Mouse (Mus musculus) CD4-positive, CD25-positive, alpha-beta regulatory T cell, adult 2 months (primary cell): ENCODE data around the gene Opa3.
A peak's percentile ranks its signal among the peaks of the same experiment; 100 is the strongest.

Source experiments
- DNase-seq: peaks from one replicate; pipeline ENCODE4 v3.0.0-alpha.2; 2012; ENCODE audit warnings: low read depth, low spot score

Gene Opa3

DNA sequence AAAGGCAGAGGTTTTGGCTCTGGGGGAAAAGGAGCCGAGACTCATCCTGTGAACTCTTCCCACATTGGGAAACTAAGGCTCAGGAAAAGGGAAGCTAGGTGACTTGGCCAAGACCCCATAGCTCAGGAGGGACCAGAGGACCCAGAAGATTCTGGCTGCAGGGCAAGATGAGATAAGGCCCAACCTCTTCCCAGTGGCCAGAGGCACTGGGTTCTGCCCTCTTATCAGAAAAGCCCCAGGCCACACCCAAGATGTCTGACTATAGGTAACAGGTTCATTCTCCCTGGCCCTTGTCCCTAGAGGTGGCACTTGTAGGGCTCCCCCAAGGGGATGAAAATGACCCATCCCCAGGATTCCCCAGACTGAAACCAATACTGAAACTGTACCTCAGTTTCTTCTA is 18.7 kb downstream of the Opa3 start:
- DNase-seq = no peak

- DNase-seq = no peak
Measured at GRCm38 (mm10) chr7:19247511-19247910, 19.4 kb downstream of the Opa3 start.

GRCm38 (mm10) chr7:19252078-19252477 is 23.9 kb downstream of the Opa3 start:
- no peak for DNase-seq

DNA sequence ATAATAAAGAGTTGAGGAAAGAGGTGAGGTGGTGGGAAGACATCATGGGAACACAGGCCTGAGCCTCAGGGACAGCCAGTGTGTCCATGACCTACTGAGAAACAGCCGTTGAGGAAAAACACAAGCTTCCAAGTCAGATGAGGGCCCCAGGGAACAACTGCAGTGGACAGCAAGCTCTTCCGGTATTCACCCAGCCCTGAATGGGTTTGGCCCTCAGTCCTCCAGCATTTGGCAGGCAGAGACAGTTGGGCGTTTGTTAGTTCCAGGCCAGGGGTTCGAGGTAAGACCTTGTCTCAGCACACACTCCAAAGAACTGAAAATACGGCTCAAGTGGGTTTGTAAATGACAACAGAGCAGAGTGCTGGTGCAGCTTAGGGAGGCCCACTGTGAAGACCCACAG is 25.3 kb downstream of the Opa3 start:
- DNase-seq = no peak

DNA sequence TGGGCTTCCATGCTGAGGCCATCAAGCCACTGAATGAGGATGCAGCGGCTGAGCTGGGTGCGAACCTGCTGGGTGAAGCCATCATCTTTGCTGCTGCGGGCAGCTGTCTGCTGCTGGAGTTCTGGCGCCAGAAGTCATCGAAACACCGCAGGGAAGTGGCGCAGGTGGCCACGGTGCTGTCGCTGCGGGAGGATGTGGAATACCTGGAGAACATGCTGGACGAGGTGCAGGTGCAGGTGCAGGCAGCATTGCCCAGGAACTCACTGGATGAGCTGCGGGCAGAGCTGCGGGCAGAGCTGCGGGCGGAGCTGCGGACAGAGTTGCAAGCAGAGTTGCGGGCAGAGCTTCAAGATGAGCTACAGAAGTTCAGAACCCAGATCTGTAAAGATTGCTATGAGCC is 27.3 kb downstream of the Opa3 start:
- no peak for DNase-seq

- peak; percentile 56 for DNase-seq
Measured at GRCm38 (mm10) chr7:19256567-19256966, 28.4 kb downstream of the Opa3 start.

GRCm38 (mm10) chr7:19257390-19258022 is 29.4 kb downstream of the Opa3 start:
- DNase-seq = peak; percentile 38

DNA sequence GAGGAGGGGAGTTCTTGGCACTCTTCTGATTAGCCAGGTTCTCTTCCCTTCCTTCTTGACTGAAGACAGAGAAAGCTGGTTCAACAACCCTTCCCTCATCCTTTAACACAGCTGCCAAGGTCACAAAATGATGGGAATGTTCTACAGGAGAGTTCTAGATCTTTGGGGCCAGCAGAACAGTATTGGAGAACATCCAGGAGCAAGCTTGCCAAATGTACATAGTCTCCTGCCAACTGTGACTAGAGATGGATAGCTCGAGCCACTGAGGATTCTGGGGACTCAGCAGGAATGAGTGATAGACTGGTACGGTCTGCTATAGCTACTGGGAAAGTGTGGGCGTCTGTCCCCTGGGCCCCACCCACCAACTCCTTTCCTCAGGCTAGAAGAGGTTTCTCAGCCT is 30.2 kb downstream of the Opa3 start:
- no peak for DNase-seq

GRCm38 (mm10) chr7:19265147-19265546 is 37.0 kb downstream of the Opa3 start:
- no peak for DNase-seq

GRCm38 (mm10) chr7:19265928-19266822 is 38.0 kb downstream of the Opa3 start:
- peak; percentile 71 for DNase-seq

DNA sequence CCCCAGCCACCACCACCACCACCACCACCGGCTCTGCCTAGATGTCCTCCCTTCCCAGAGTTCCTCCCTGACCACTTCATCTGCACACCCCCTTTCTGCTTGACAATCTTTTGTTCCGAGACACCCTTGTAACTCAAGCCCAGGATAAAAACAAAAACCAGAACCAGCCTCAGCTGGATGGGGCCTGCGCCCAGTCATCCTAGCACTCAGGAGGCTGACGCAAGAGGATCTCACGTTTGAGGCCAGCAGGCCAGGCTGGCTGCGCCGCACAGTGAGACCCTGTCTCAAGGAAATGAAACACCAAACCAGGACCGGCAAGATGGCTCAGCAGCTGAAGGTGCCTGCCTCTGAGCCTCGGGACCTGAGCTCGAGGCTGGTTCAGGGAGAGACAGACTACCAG is 38.9 kb downstream of the Opa3 start:
- peak; percentile 39 for DNase-seq

DNA sequence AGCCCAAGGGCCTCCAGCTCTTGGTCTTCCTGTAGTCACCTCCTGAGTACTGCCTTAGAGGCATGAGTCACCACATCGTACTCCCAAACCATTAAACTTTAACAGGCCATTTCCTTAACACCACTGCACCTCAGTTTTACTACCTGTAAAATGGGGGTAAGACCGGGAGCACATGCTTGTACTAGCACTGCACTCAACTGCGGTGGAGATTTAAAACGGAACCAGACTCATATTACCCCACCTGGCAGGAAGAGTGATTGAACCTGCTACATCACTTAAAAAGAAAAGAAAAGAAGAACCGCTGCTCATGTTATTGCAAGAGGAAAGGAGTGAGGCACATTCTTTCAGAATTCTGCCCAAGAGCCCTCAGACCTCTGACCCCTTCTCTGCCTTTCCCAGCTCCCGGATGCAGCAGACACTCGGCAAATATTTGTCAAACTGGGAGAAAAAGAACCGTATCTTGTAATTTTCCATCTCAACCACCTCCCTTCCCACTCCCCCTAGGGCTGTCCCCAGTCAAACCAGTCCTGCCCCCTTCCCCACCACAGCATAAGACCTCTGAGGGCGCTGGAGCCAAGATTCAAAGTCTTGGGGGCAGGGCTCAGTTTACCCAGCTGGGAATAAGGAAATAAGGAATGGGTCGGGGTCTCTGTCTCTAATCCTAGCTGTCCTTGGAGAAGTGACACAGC is 41.0 kb downstream of the Opa3 start:
- peak; percentile 60 for DNase-seq

- DNase-seq = peak; percentile 56
Measured at GRCm38 (mm10) chr7:19269721-19270441, 41.7 kb downstream of the Opa3 start.

GRCm38 (mm10) chr7:19270509-19271237 is 42.5 kb downstream of the Opa3 start:
- peak; percentile 51 for DNase-seq

DNA sequence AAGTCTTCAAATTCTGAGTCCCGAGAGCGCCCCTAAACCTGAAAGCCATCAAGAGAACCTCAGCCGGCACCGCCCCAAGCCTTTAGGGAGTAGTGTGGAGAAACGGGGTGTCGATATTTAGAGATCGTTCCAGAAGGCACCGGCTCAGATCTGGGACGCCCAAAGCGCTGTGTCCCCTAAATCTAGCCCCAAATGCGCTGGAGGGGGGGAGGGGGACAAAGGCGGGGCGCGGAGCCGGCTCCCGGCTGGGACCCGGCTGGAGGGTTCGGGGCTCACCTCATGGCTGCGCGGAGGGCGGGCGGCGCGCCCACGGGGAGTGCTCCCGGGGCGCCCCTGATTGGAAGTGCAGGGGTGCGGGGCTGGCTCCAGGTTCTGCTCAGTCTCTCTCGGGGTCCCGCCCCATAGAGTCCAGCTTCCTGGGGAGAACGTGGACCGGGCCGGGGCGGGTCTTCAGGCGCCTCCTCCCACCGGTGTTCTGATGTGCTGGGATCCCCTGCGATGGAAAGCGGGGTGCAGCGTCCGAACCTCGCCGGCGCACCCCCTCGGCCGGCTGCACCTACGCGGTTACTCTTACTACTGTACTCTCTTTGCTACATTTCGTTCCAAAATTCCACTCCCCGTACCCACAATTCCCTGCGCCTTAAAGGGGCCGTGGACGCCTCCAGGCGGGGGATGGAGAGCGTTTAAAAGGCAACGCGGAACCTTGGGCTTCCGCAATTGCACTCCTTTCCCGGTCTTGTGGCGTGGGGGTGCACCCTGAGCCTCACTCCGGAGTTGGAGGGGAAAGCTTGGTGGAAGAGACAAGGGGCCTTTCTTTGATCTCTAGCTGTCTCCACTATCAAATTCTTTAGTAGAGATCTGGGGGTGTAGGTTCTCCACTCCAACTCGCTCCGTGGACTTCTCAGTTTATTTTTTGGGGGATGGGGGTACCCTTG is 43.4 kb downstream of the Opa3 start, which contains the start of gene Vasp:
Vasp (minus strand) TSS at position 580 of the 935 bp plus-strand sequence.
- DNase-seq = peak; percentile 90

DNA sequence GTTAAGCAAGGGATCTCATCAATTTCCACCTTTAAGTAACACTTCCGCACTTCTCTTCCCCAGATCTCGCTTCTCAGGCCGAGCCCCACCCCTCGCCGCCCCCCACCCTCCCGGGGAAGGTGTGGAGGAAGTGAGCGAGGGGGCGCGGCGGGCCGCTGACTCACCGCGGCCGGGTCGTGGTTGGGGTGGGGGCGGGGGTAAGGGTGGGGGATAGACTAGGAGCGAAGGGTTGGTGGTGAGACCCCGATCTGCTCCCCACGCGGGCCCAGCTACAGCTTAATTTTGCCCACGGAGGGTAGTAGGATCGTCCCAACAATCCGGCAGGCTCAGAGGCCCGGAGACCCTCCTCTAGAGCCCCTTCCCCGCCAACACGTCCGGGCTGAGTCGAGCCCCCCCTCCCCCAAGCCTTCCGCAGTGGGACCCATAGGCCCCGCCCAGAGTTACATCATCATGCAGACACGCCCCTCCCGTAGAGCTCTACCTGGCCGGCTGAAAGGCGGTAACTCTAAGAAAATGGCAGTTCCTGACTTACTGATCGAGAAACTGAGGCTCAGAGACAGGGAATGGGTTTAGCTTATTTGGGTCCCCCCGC is 44.1 kb downstream of the Opa3 start:
- peak; percentile 95 for DNase-seq

DNA sequence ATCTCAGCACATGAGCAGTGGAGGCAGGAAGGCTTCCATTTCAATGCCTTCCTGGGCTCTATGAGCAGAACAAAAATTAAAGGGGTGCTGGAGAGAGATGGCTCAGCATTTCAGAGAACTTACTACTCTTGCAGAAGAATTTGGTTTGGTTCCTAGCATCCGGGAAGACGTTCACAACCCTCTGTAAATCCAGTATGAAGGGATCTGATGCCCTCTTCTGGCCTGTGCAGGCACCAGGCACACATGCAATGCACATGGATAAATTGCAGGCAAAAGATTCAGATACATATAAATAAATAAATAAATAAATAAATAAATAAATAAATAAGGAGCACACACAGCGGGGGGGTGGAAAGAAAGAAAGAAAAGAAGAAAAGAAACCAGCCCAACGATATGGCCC is 48.1 kb downstream of the Opa3 start:
- DNase-seq = peak; percentile 56

DNA sequence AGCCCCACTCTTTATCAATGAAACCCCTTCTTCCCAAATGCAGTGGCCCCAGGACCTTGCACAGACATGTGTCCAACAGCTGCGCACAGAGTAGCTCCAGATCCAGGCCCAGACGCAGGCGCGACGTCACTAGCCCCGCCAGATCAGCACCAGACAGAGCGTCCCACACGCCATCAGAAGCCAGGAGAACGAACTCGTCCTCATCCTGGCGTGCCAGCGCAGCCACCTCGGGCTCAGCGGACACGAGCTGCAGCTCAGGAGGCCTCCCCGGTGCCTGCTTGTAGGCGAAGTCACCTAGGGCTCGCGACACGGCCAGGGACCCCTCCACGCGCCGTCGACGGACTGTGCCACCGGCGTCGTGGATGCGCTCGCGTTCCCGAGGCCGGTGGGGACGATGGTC is 50.9 kb downstream of the Opa3 start:
- DNase-seq = peak; percentile 27

GRCm38 (mm10) chr7:19279581-19280114 is 51.5 kb downstream of the Opa3 start, which contains the start of gene Ppm1n:
TSS of gene Ppm1n (minus strand) at chr7:19280064.
- DNase-seq = peak; percentile 69
